Mouse (Mus musculus) adrenal gland, postnatal 4 days (tissue): ENCODE data around the gene Arhgef19. TPM values are rescaled to one million over a fixed set of nuclear protein-coding genes. Genes with fewer than 3 reads are reported as not detected.

ENCODE experiments used
- DNase-seq, 2 experiments: peaks; one replicate each; pipeline ENCODE4 v3.0.0; 2021 to 2022; ENCODE audit warnings: low spot score in 2 of 2, mixed read lengths in 2 of 2
- total RNA-seq, 2 experiments: library from RNA; stranded (reverse); gene quantifications; 2 replicates each; pipeline ENCODE4 v1.2.3; 2021

The Arhgef19 gene
- total RNA-seq, 2 experiments from 2014 or later, result 37.5 to 39.2 TPM

- DNase-seq, result no peak
Observed at GRCm38 (mm10) chr4:141306057-141306456, 66.8 kb downstream of the Arhgef19 start.

Other genes with a start within 250 kb of the Arhgef19 start
- 100 to 1,000 TPM in 1 of 2 experiments, 10 to 100 TPM in 1; 98.0 to 106 TPM for gene Mfap2, start 229.1 kb upstream of the Arhgef19 start, total RNA-seq
- gene Crocc, start 178.9 kb upstream of the Arhgef19 start, total RNA-seq, result 10 to 100 TPM; 16.3 to 24.0 TPM
- 10 to 100 TPM; 66.0 to 69.1 TPM for gene Necap2, start 161.1 kb upstream of the Arhgef19 start, total RNA-seq
- gene Spata21, start 151.2 kb upstream of the Arhgef19 start, total RNA-seq, result under 1 TPM; 0.68 to 0.81 TPM
- gene Szrd1, start 99.7 kb upstream of the Arhgef19 start, total RNA-seq, result 100 to 1,000 TPM; 115 to 132 TPM
- 10 to 100 TPM; 25.3 to 25.9 TPM for gene Fbxo42, start 91.6 kb upstream of the Arhgef19 start, total RNA-seq
- gene Rsg1, start 25.5 kb upstream of the Arhgef19 start, total RNA-seq, result 1 to 10 TPM; 2.5 to 2.7 TPM
- gene Epha2, start 61.7 kb downstream of the Arhgef19 start, total RNA-seq, result 10 to 100 TPM; 19.0 to 21.5 TPM
- gene Fam131c, start 128.7 kb downstream of the Arhgef19 start, total RNA-seq, result 1 to 10 TPM; 1.9 to 3.0 TPM
- gene Clcnka, start 159.2 kb downstream of the Arhgef19 start, total RNA-seq, result 1 to 10 TPM in 1 of 2 experiments, not detected in 1; 2.3 TPM
- gene Clcnkb, start 176.5 kb downstream of the Arhgef19 start, total RNA-seq, result 10 to 100 TPM in 1 of 2 experiments, 1 to 10 TPM in 1; 1.0 to 24.8 TPM
- gene Hspb7, start 181.3 kb downstream of the Arhgef19 start, total RNA-seq, result 1 to 10 TPM; 2.9 to 9.6 TPM
- not detected for gene Srarp, start 196.6 kb downstream of the Arhgef19 start, total RNA-seq
- 10 to 100 TPM; 21.6 to 24.9 TPM for gene Zbtb17, start 205.2 kb downstream of the Arhgef19 start, total RNA-seq